Mouse (Mus musculus) erythroblast, embryonic 14.5 days (primary cell): ENCODE results near the gene Tnfaip8l2.

Experiments
- GATA1 ChIP-seq: IDR thresholded peaks from 2 replicates; pipeline ENCODE4 v1.6.1; 2012; ENCODE audit warnings: low read length, inconsistent platforms, mixed read lengths
- TAL1 ChIP-seq: IDR thresholded peaks from 3 replicates; pipeline ENCODE4 v1.6.1; 2012; ENCODE audit warnings: low read length, inconsistent platforms, mixed read lengths

GRCm38 (mm10) chr3:95121580-95121979 is 20.6 kb downstream of the Tnfaip8l2 start:
- no peak for TF ChIP-seq GATA1
- no peak for TF ChIP-seq TAL1
